Mouse (Mus musculus): Measurements from ENCODE around the gene Kifc3. TPM values are rescaled to one million over a fixed set of nuclear protein-coding genes. Genes with fewer than 3 reads are reported as not detected.

The Kifc3 gene
- polyA plus RNA-seq, 1 experiment from 2014 or later, result 20.7 TPM

GRCm38 (mm10) chr8:95185104-95185503 lies 17.5 kb downstream of the Kifc3 start:
- ATAC-seq (ENCODE audit: insufficient read depth) (no peak), DNase-seq (no peak)
- TF ChIP-seq CTCF (IDR thresholded peaks at IDR 0.05; ENCODE audit: low read depth), result no peak
- no peaks in the 10 kb centered on the region for H3K4me1 ChIP-seq (ENCODE audit: insufficient read depth)
- no peaks in the 10 kb centered on the region for H3K27me3 ChIP-seq (ENCODE audit: insufficient read depth, low read length)
- no peaks in the 10 kb centered on the region for H3K36me3 ChIP-seq (ENCODE audit: insufficient read depth)
- H3K4me3 ChIP-seq (ENCODE audit: low read depth, low read length), result no peak overlapping the region
- H3K27ac ChIP-seq (ENCODE audit: low read depth), result no peak overlapping the region
- 46% methylated on average over 10 of the region's 10 CpGs for WGBS
- H3K4me2 ChIP-seq, result no peak overlapping the region
- H3K9ac ChIP-seq, result no peak overlapping the region
- H3K9me3 ChIP-seq (ENCODE audit: low read depth, low read length), result no peaks in the 10 kb centered on the region

GRCm38 (mm10) chr8:95184171-95184570 lies 18.4 kb downstream of the Kifc3 start:
- no peak for TF ChIP-seq CTCF (IDR thresholded peaks at IDR 0.05; ENCODE audit: low read depth)
- no peaks in the 10 kb centered on the region for H3K36me3 ChIP-seq (ENCODE audit: insufficient read depth)
- DNase-seq (no peak), ATAC-seq (ENCODE audit: insufficient read depth) (no peak)
- H3K9ac ChIP-seq, result no peak overlapping the region
- H3K27ac ChIP-seq (ENCODE audit: low read depth), result no peak overlapping the region
- no peak overlapping the region for H3K4me3 ChIP-seq (ENCODE audit: low read depth, low read length)
- H3K4me2 ChIP-seq, result no peak overlapping the region
- WGBS, result 77% methylated on average over 12 of the region's 12 CpGs
- H3K9me3 ChIP-seq (ENCODE audit: low read depth, low read length), result no peaks in the 10 kb centered on the region
- no peaks in the 10 kb centered on the region for H3K27me3 ChIP-seq (ENCODE audit: insufficient read depth, low read length)
- H3K4me1 ChIP-seq (ENCODE audit: insufficient read depth), result no peaks in the 10 kb centered on the region

- ATAC-seq (ENCODE audit: insufficient read depth) (no peak), DNase-seq (no peak)
- H3K9me3 ChIP-seq (ENCODE audit: low read depth, low read length), result no peaks in the 10 kb centered on the region
- WGBS, result 55% methylated on average over 7 of the region's 7 CpGs
- no peak overlapping the region for H3K4me3 ChIP-seq (ENCODE audit: low read depth, low read length)
- no peaks in the 10 kb centered on the region for H3K36me3 ChIP-seq (ENCODE audit: insufficient read depth)
- H3K4me1 ChIP-seq (ENCODE audit: insufficient read depth), result no peaks in the 10 kb centered on the region
- H3K4me2 ChIP-seq, result no peak overlapping the region
- no peaks in the 10 kb centered on the region for H3K27me3 ChIP-seq (ENCODE audit: insufficient read depth, low read length)
- TF ChIP-seq CTCF (IDR thresholded peaks at IDR 0.05; ENCODE audit: low read depth), result no peak
- H3K27ac ChIP-seq (ENCODE audit: low read depth), result no peak overlapping the region
- H3K9ac ChIP-seq, result no peak overlapping the region
These were observed 20.8 kb downstream of the Kifc3 start for GRCm38 (mm10) chr8:95181850-95182249.

GRCm38 (mm10) chr8:95178191-95178590 lies 24.4 kb downstream of the Kifc3 start:
- no peak for TF ChIP-seq CTCF (IDR thresholded peaks at IDR 0.05; ENCODE audit: low read depth)
- Histone ChIP-seq H3K27me3 (ENCODE audit: insufficient read depth, low read length) (no peaks in the 10 kb centered on the region), H3K9me3 (ENCODE audit: low read depth, low read length) (no peaks in the 10 kb centered on the region), H3K4me2 (no peak overlapping the region), H3K36me3 (ENCODE audit: insufficient read depth) (no peaks in the 10 kb centered on the region), H3K27ac (ENCODE audit: low read depth) (no peak overlapping the region), H3K4me3 (ENCODE audit: low read depth, low read length) (no peak overlapping the region), H3K9ac (no peak overlapping the region), H3K4me1 (ENCODE audit: insufficient read depth) (no peaks in the 10 kb centered on the region)
- WGBS, result 47% methylated on average over 4 of the region's 4 CpGs
- no peak for ATAC-seq (ENCODE audit: insufficient read depth)
- no peak for DNase-seq

GRCm38 (mm10) chr8:95176985-95177384 lies 25.6 kb downstream of the Kifc3 start:
- Histone ChIP-seq H3K9me3 (ENCODE audit: low read depth, low read length) (no peaks in the 10 kb centered on the region), H3K9ac (no peak overlapping the region), H3K4me1 (ENCODE audit: insufficient read depth) (no peaks in the 10 kb centered on the region), H3K27ac (ENCODE audit: low read depth) (no peak overlapping the region), H3K4me3 (ENCODE audit: low read depth, low read length) (no peak overlapping the region), H3K4me2 (no peak overlapping the region), H3K36me3 (ENCODE audit: insufficient read depth) (no peaks in the 10 kb centered on the region), H3K27me3 (ENCODE audit: insufficient read depth, low read length) (no peaks in the 10 kb centered on the region)
- WGBS, result 74% methylated on average over 6 of the region's 6 CpGs
- TF ChIP-seq CTCF (IDR thresholded peaks at IDR 0.05; ENCODE audit: low read depth), result no peak
- ATAC-seq (ENCODE audit: insufficient read depth), result no peak
- DNase-seq, result no peak

GRCm38 (mm10) chr8:95175808-95176207 lies 26.8 kb downstream of the Kifc3 start:
- Histone ChIP-seq H3K27ac (ENCODE audit: low read depth) (no peak overlapping the region), H3K27me3 (ENCODE audit: insufficient read depth, low read length) (no peaks in the 10 kb centered on the region), H3K4me2 (no peak overlapping the region), H3K4me1 (ENCODE audit: insufficient read depth) (no peaks in the 10 kb centered on the region), H3K4me3 (ENCODE audit: low read depth, low read length) (no peak overlapping the region), H3K9ac (no peak overlapping the region), H3K36me3 (ENCODE audit: insufficient read depth) (no peaks in the 10 kb centered on the region), H3K9me3 (ENCODE audit: low read depth, low read length) (no peaks in the 10 kb centered on the region)
- no peak for TF ChIP-seq CTCF (IDR thresholded peaks at IDR 0.05; ENCODE audit: low read depth)
- no peak for ATAC-seq (ENCODE audit: insufficient read depth)
- 47% methylated on average over 18 of the region's 18 CpGs for WGBS
- DNase-seq, result peak; percentile 32

- Histone ChIP-seq H3K27me3 (ENCODE audit: insufficient read depth, low read length) (no peaks in the 10 kb centered on the region), H3K4me3 (ENCODE audit: low read depth, low read length) (no peak overlapping the region), H3K4me2 (no peak overlapping the region), H3K36me3 (ENCODE audit: insufficient read depth) (no peaks in the 10 kb centered on the region), H3K27ac (ENCODE audit: low read depth) (no peak overlapping the region), H3K9ac (no peak overlapping the region), H3K4me1 (ENCODE audit: insufficient read depth) (no peaks in the 10 kb centered on the region), H3K9me3 (ENCODE audit: low read depth, low read length) (no peaks in the 10 kb centered on the region)
- ATAC-seq (ENCODE audit: insufficient read depth), result no peak
- TF ChIP-seq CTCF (IDR thresholded peaks at IDR 0.05; ENCODE audit: low read depth), result no peak
- no peak for DNase-seq
- WGBS, result 42% methylated on average over 5 of the region's 5 CpGs
These were observed 27.3 kb downstream of the Kifc3 start for GRCm38 (mm10) chr8:95175306-95175705.

GRCm38 (mm10) chr8:95172433-95172832 lies 30.2 kb downstream of the Kifc3 start:
- Histone ChIP-seq H3K4me2 (no peak overlapping the region), H3K9me3 (ENCODE audit: low read depth, low read length) (no peaks in the 10 kb centered on the region), H3K4me1 (ENCODE audit: insufficient read depth) (no peaks in the 10 kb centered on the region), H3K36me3 (ENCODE audit: insufficient read depth) (no peaks in the 10 kb centered on the region), H3K27me3 (ENCODE audit: insufficient read depth, low read length) (no peaks in the 10 kb centered on the region), H3K9ac (no peak overlapping the region), H3K27ac (ENCODE audit: low read depth) (no peak overlapping the region), H3K4me3 (ENCODE audit: low read depth, low read length) (no peak overlapping the region)
- ATAC-seq (ENCODE audit: insufficient read depth) (no peak), DNase-seq (no peak)
- no peak for TF ChIP-seq CTCF (IDR thresholded peaks at IDR 0.05; ENCODE audit: low read depth)
- WGBS, result 52% methylated on average over 5 of the region's 5 CpGs
